Mouse (Mus musculus) embryonic facial prominence, embryonic 13.5 days (tissue): ENCODE results near the gene Tomm40. TPM values are rescaled to one million over a fixed set of nuclear protein-coding genes. Genes with fewer than 3 reads are reported as not detected.

Source experiments
- ATAC-seq: fragments of 200-750 bp; cut with Nextera tagmentation; 2 replicates; pipeline ENCODE4 v1.8.0; 2017; ENCODE audit warnings: low read depth; ENCODE audit not compliant: insufficient number of reproducible peaks, insufficient read depth, low FRiP score, low TSS enrichment
- H3K27ac ChIP-seq: fragments of 300-500 bp; sonication (generic); 2 replicates; pipeline ENCODE4 v1.5.1; 2015; ENCODE audit warnings: moderate library complexity, mild to moderate bottlenecking, inconsistent platforms
- H3K27me3 ChIP-seq: fragments of 300-500 bp; sonication (generic); 2 replicates; pipeline ENCODE4 v1.6.1; 2015; ENCODE audit warnings: mild to moderate bottlenecking, inconsistent platforms
- H3K36me3 ChIP-seq: fragments of 300-500 bp; sonication (generic); 2 replicates; pipeline ENCODE4 v1.6.1; 2015; ENCODE audit warnings: mild to moderate bottlenecking, inconsistent platforms
- H3K4me1 ChIP-seq: fragments of 300-500 bp; sonication (generic); 2 replicates; pipeline ENCODE4 v1.6.1; 2015; ENCODE audit warnings: inconsistent platforms
- H3K4me2 ChIP-seq: fragments of 300-500 bp; sonication (generic); 2 replicates; pipeline ENCODE4 v1.6.1; 2015; ENCODE audit warnings: moderate library complexity, mild to moderate bottlenecking, inconsistent platforms
- H3K4me3 ChIP-seq: fragments of 300-500 bp; sonication (generic); 2 replicates; pipeline ENCODE4 v1.5.1; 2015; ENCODE audit warnings: mild to moderate bottlenecking, inconsistent platforms
- H3K9ac ChIP-seq: fragments of 300-500 bp; sonication (generic); 2 replicates; pipeline ENCODE4 v1.6.1; 2015; ENCODE audit warnings: mild to moderate bottlenecking, inconsistent platforms
- H3K9me3 ChIP-seq: fragments of 300-500 bp; sonication (generic); 2 replicates; pipeline ENCODE4 v1.6.1; 2016; ENCODE audit warnings: inconsistent platforms
- WGBS: fragments of 180-500 bp; shearing (Covaris S2); methylation state at CpG from one replicate; pipeline ENCODE4 v1.1.7; 2015; ENCODE audit warnings: mixed read lengths; 5-methylcytosine and 5-hydroxymethylcytosine counted together
- polyA plus RNA-seq: library from polyadenylated mRNA; unstranded; fragments of >200 nt; fragmentation: Nextera tagmentation; extraction: Ambion mirVana; gene quantifications from 2 replicates; pipeline ENCODE4 v1.2.1, GENCODE M21; 2015

The Tomm40 gene
- polyA plus RNA-seq, 1 experiment from 2014 or later: 139 TPM

- 62% methylated on average over 12 of the region's 12 CpGs for WGBS
- no peak overlapping the region for H3K9ac ChIP-seq
Observed at GRCm38 (mm10) chr7:19700299-19701068, 14.8 kb downstream of the Tomm40 start.

GRCm38 (mm10) chr7:19699827-19700148 lies 15.4 kb downstream of the Tomm40 start:
- peaks cover 52% of the 10 kb centered on the region for H3K36me3 ChIP-seq
- H3K27ac ChIP-seq: no peak overlapping the region
- H3K27me3 ChIP-seq: no peaks in the 10 kb centered on the region
- peak overlapping the region; percentile 83; the same call in 1 of the 2 replicates for H3K4me2 ChIP-seq
- peaks cover 25% of the 10 kb centered on the region for H3K4me1 ChIP-seq
- peaks cover 7% of the 10 kb centered on the region; the same call in 1 of the 2 replicates for H3K9me3 ChIP-seq
- ATAC-seq: no peak
- 80% methylated on average over 4 of the region's 4 CpGs for WGBS
- H3K9ac ChIP-seq: no peak overlapping the region
- H3K4me3 ChIP-seq: no peak overlapping the region

More at GRCm38 (mm10) chr7:19700299-19701068, 14.8 kb downstream of the Tomm40 start:
- no peaks in the 10 kb centered on the region for H3K27me3 ChIP-seq
- peaks cover 7% of the 10 kb centered on the region; the same call in 1 of the 2 replicates for H3K9me3 ChIP-seq
- peaks cover 59% of the 10 kb centered on the region for H3K36me3 ChIP-seq
- peaks cover 25% of the 10 kb centered on the region for H3K4me1 ChIP-seq
- peak overlapping the region; percentile 51; the same call in 1 of the 2 replicates for H3K27ac ChIP-seq
- ATAC-seq: no peak
- no peak overlapping the region for H3K4me3 ChIP-seq
- H3K4me2 ChIP-seq: peak overlapping the region; percentile 28; the same call in 1 of the 2 replicates

GRCm38 (mm10) chr7:19698907-19699826 lies 16.1 kb downstream of the Tomm40 start, which contains the start of gene Apoe:
Gene Apoe (minus strand): TSS chr7:19699188.
- Histone ChIP-seq H3K4me2 (peak within 1 kb of the TSS; percentile 83), H3K36me3 (peaks cover 46% of the 10 kb centered on the region), H3K27me3 (no peaks in the 10 kb centered on the region), H3K4me3 (peak within 1 kb of the TSS; percentile 45), H3K9me3 (peaks cover 7% of the 10 kb centered on the region; the same call in 1 of the 2 replicates), H3K27ac (peak within 1 kb of the TSS; percentile 62), H3K9ac (peak within 1 kb of the TSS; percentile 72), H3K4me1 (peaks cover 25% of the 10 kb centered on the region)
- whole genome bisulfite sequencing: 1% methylated on average over 20 of the region's 20 CpGs
- ATAC-seq: no peak

GRCm38 (mm10) chr7:19697949-19698906 lies 17.0 kb downstream of the Tomm40 start:
- Histone ChIP-seq H3K4me1 (peaks cover 28% of the 10 kb centered on the region), H3K4me2 (peak overlapping the region; percentile 83), H3K9me3 (peaks cover 7% of the 10 kb centered on the region; the same call in 1 of the 2 replicates), H3K4me3 (peak overlapping the region; percentile 45), H3K27me3 (no peaks in the 10 kb centered on the region), H3K27ac (peak overlapping the region; percentile 62), H3K36me3 (peaks cover 37% of the 10 kb centered on the region), H3K9ac (peak overlapping the region; percentile 72)
- no peak for ATAC-seq
- WGBS: 2% methylated on average over 28 of the region's 28 CpGs

- peaks cover 32% of the 10 kb centered on the region for H3K4me1 ChIP-seq
- no peak overlapping the region for H3K4me2 ChIP-seq
- 94% methylated on average over 34 of the region's 34 CpGs for WGBS
- H3K9ac ChIP-seq: no peak overlapping the region
- no peak for ATAC-seq
- peaks cover 7% of the 10 kb centered on the region; the same call in 1 of the 2 replicates for H3K9me3 ChIP-seq
- H3K4me3 ChIP-seq: no peak overlapping the region
- H3K27me3 ChIP-seq: no peaks in the 10 kb centered on the region
- H3K27ac ChIP-seq: no peak overlapping the region
- peaks cover 20% of the 10 kb centered on the region for H3K36me3 ChIP-seq
Observed at GRCm38 (mm10) chr7:19696336-19696873, 18.8 kb downstream of the Tomm40 start.

GRCm38 (mm10) chr7:19695881-19696280 lies 19.4 kb downstream of the Tomm40 start:
- Histone ChIP-seq H3K27me3 (no peaks in the 10 kb centered on the region), H3K9ac (no peak overlapping the region), H3K4me2 (no peak overlapping the region), H3K4me3 (no peak overlapping the region), H3K27ac (no peak overlapping the region), H3K36me3 (peaks cover 19% of the 10 kb centered on the region), H3K9me3 (peaks cover 7% of the 10 kb centered on the region; the same call in 1 of the 2 replicates), H3K4me1 (peaks cover 30% of the 10 kb centered on the region)
- ATAC-seq: no peak
- WGBS: 87% methylated on average over 6 of the region's 6 CpGs

- 55% methylated on average over 8 of the region's 8 CpGs for WGBS
- H3K36me3 ChIP-seq: peaks cover 16% of the 10 kb centered on the region
- no peak for ATAC-seq
- H3K4me2 ChIP-seq: no peak overlapping the region
- H3K27me3 ChIP-seq: no peaks in the 10 kb centered on the region
- peaks cover 7% of the 10 kb centered on the region; the same call in 1 of the 2 replicates for H3K9me3 ChIP-seq
- no peak overlapping the region for H3K4me3 ChIP-seq
- no peak overlapping the region for H3K27ac ChIP-seq
- H3K4me1 ChIP-seq: peaks cover 26% of the 10 kb centered on the region
- H3K9ac ChIP-seq: no peak overlapping the region
Observed at GRCm38 (mm10) chr7:19695213-19695594, 20.0 kb downstream of the Tomm40 start.

GRCm38 (mm10) chr7:19694336-19695212 lies 20.7 kb downstream of the Tomm40 start:
- Histone ChIP-seq H3K27ac (no peak overlapping the region), H3K4me3 (no peak overlapping the region), H3K4me1 (peaks cover 24% of the 10 kb centered on the region), H3K27me3 (no peaks in the 10 kb centered on the region), H3K4me2 (no peak overlapping the region), H3K36me3 (peaks cover 15% of the 10 kb centered on the region), H3K9ac (no peak overlapping the region), H3K9me3 (peaks cover 7% of the 10 kb centered on the region; the same call in 1 of the 2 replicates)
- ATAC-seq: no peak
- 85% methylated on average over 10 of the region's 10 CpGs for whole genome bisulfite sequencing

- no peak for ATAC-seq
- Histone ChIP-seq H3K4me1 (peaks cover 12% of the 10 kb centered on the region), H3K27ac (no peak overlapping the region), H3K27me3 (no peaks in the 10 kb centered on the region), H3K9ac (peak overlapping the region; percentile 12; the same call in 1 of the 2 replicates), H3K4me2 (no peak overlapping the region), H3K4me3 (no peak overlapping the region), H3K36me3 (peaks cover 15% of the 10 kb centered on the region), H3K9me3 (peaks cover 7% of the 10 kb centered on the region; the same call in 1 of the 2 replicates)
- 34% methylated on average over 10 of the region's 10 CpGs for WGBS
Observed at GRCm38 (mm10) chr7:19693421-19693820, 21.8 kb downstream of the Tomm40 start.
